Mouse (Mus musculus) neural tube, embryonic 15.5 days (tissue): ENCODE measurements around the gene Tstd3. TPM values are rescaled to one million over a fixed set of nuclear protein-coding genes. Genes with fewer than 3 reads are reported as not detected.
A peak's percentile ranks its signal among the peaks of the same experiment; 100 is the strongest.

Experiments used
- ATAC-seq: fragments of 200-750 bp; cut with Nextera tagmentation; 2 replicates; pipeline ENCODE4 v1.8.0; 2017; ENCODE audit warnings: mild to moderate bottlenecking, moderate TSS enrichment, moderate library complexity; ENCODE audit not compliant: low FRiP score
- H3K27ac ChIP-seq: fragments of 300-500 bp; sonication (generic); replicated peaks from 2 replicates; pipeline ENCODE4 v1.5.1; 2015; ENCODE audit warnings: mild to moderate bottlenecking, inconsistent platforms
- H3K27me3 ChIP-seq: fragments of 300-500 bp; sonication (generic); replicated peaks from 2 replicates; pipeline ENCODE4 v1.6.1; 2015; ENCODE audit warnings: inconsistent platforms
- H3K36me3 ChIP-seq: fragments of 300-500 bp; sonication (generic); 2 replicates; pipeline ENCODE4 v1.6.1; 2015; ENCODE audit warnings: inconsistent platforms
- H3K4me1 ChIP-seq: fragments of 300-500 bp; sonication (generic); 2 replicates; pipeline ENCODE4 v1.6.1; 2015; ENCODE audit warnings: inconsistent platforms
- H3K4me2 ChIP-seq: fragments of 300-500 bp; sonication (generic); 2 replicates; pipeline ENCODE4 v1.6.1; 2015; ENCODE audit warnings: inconsistent platforms, mild to moderate bottlenecking, moderate library complexity
- H3K4me3 ChIP-seq: fragments of 300-500 bp; sonication (generic); replicated peaks from 2 replicates; pipeline ENCODE4 v1.5.1; 2015; ENCODE audit warnings: mild to moderate bottlenecking, inconsistent platforms
- H3K9ac ChIP-seq: fragments of 300-500 bp; sonication (generic); replicated peaks from 2 replicates; pipeline ENCODE4 v1.6.1; 2015; ENCODE audit warnings: mild to moderate bottlenecking, inconsistent platforms
- H3K9me3 ChIP-seq: fragments of 300-500 bp; sonication (generic); replicated peaks from 2 replicates; pipeline ENCODE4 v1.6.1; 2016; ENCODE audit warnings: inconsistent platforms
- WGBS: fragments of 180-500 bp; shearing (Covaris S2); methylation state at CpG from one replicate; pipeline ENCODE4 v1.1.7; 2015; ENCODE audit warnings: mixed read lengths; 5-methylcytosine and 5-hydroxymethylcytosine counted together
- polyA plus RNA-seq: library from polyadenylated mRNA; unstranded; fragments of >200 nt; fragmentation: Nextera tagmentation; extraction: Ambion mirVana; gene quantifications from 2 replicates; pipeline ENCODE4 v1.2.1, GENCODE M21; 2015

The Tstd3 gene
- 23.8 and 24.5 TPM in 2 replicates for polyA plus RNA-seq

DNA sequence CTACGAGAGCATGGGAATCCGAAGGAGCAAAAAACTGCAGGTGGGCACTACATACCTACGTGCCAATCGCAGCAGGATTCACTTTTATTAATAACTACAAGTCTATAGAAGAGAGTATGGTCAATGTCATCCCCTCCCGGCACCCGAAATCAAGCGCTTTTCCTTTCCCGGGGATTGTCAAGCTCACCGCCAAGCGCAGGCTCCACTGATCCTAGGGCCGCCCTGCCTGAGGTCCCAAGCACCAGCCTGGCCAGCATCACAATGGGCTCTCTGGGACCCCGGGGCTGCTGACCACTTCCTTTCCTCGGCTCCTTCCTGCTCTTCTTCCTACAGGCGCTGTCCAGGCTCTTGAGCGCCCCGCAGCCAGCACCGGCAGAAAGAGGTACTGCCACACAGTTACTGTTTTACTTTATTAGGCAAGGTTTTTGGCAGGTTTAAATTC lies at the start of gene Tstd3, which contains the start of gene Usp45:
TSS of gene Tstd3 (minus strand) at position 350 of the 442 bp plus-strand sequence.
TSS of gene Usp45 (plus strand) at position 294 of the 442 bp plus-strand sequence.
- H3K36me3 ChIP-seq: no peaks in the 10 kb centered on the region
- H3K27ac ChIP-seq: peak within 1 kb of the TSS; percentile 65
- no peaks in the 10 kb centered on the region for H3K9me3 ChIP-seq
- peaks cover 4% of the 10 kb centered on the region; the same call in 1 of the 2 replicates for H3K4me1 ChIP-seq
- H3K4me3 ChIP-seq: peak within 1 kb of the TSS; percentile 52
- H3K4me2 ChIP-seq: peak within 1 kb of the TSS; percentile 69
- 1% methylated on average over 17 of the region's 17 CpGs for WGBS
- ATAC-seq: peak; percentile 96
- no peaks in the 10 kb centered on the region for H3K27me3 ChIP-seq
- peak within 1 kb of the TSS; percentile 52 for H3K9ac ChIP-seq

DNA sequence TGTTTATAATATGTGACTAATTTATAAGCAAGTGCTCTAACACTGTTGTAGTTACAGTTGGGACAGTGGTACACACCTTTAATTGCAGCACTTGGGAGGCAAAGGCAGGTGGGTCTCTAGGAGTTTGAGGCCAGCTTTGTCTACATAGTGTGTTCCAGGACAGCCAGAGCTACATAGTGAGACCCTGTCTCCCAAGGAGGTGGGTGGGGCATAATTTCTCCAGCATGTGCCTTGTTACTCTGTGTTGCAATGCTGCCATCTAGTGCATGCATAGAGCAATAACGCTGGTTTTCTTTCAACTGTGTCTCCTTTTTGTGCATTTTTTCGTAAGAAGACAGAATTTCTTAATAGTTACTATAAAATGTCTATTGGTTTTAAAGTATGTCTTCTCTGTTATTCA lies 47.0 kb upstream of the Tstd3 start:
- Histone ChIP-seq H3K36me3 (peaks cover 38% of the 10 kb centered on the region), H3K4me2 (no peak overlapping the region), H3K4me3 (no peak overlapping the region), H3K9ac (no peak overlapping the region), H3K27ac (no peak overlapping the region), H3K4me1 (no peaks in the 10 kb centered on the region), H3K9me3 (no peaks in the 10 kb centered on the region), H3K27me3 (no peaks in the 10 kb centered on the region)
- 33% methylated on average over 2 of the region's 2 CpGs for WGBS
- peak; percentile 86 for ATAC-seq

DNA sequence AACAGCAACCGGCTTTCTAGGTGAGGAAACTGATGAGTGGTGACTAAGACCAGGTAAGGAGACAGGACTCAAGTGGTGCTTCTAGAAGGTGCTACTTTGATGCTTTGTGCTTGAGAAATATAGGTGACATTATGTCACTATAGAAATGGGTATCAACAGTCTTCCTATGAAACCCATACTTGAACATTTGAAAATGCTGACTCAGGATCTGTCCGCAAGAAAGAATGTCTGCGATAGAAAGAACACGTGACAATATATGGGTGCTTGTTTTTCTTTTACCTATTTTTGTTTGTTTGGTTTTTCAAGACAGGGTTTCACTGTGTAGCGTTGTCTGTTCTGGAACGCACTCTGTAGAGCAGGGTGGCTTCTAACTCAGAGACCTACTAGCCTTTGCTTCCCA lies 45.6 kb upstream of the Tstd3 start:
- Histone ChIP-seq H3K4me1 (no peaks in the 10 kb centered on the region), H3K9me3 (no peaks in the 10 kb centered on the region), H3K4me2 (no peak overlapping the region), H3K27ac (no peak overlapping the region), H3K27me3 (no peaks in the 10 kb centered on the region), H3K9ac (no peak overlapping the region), H3K4me3 (no peak overlapping the region), H3K36me3 (peaks cover 32% of the 10 kb centered on the region)
- WGBS: 95% methylated on average over 6 of the region's 6 CpGs
- no peak for ATAC-seq

DNA sequence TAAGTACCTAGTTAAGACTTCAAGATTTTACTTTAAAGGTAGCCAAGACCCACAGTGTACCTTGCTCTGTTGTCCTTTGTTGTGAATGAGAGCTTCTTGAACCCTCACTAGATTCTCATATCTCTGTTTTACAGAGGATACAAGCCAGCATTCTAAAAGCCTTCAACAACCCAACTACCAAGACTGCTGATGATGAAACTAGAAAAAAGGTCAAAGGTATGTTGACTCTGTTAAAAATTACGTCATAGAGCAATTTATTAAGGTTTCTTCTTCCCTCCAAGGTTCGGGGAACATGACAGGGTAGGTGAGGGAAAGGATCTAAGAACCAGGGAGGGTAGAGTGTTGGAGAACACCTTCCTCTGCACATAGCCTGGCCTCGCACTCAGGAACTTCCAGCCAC lies 43.6 kb upstream of the Tstd3 start:
- H3K4me3 ChIP-seq: no peak overlapping the region
- no peak overlapping the region for H3K4me2 ChIP-seq
- H3K27me3 ChIP-seq: no peaks in the 10 kb centered on the region
- H3K9me3 ChIP-seq: no peaks in the 10 kb centered on the region
- no peaks in the 10 kb centered on the region for H3K4me1 ChIP-seq
- peaks cover 23% of the 10 kb centered on the region for H3K36me3 ChIP-seq
- H3K27ac ChIP-seq: no peak overlapping the region
- no peak overlapping the region for H3K9ac ChIP-seq
- ATAC-seq: no peak
- 96% methylated on average over 3 of the region's 3 CpGs for WGBS

DNA sequence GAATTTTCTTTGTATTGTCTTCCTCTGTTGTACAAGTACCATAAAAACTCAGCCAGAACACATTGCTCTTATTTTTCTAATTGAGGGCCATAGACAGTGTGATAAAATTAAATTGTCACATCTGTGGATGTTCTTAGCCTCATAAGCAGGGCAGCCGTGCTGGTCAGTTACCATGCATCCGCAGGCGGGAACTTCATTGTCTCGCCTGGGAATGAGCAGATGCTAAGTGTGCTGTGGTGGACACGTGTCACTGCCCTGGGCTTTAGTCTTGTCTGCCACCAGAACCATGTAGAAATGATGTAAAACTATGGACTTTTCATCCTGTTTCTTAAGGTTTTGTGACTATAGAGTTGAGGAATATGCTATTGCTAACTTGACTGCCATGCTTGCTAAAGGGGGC lies 40.2 kb upstream of the Tstd3 start:
- ATAC-seq: no peak

DNA sequence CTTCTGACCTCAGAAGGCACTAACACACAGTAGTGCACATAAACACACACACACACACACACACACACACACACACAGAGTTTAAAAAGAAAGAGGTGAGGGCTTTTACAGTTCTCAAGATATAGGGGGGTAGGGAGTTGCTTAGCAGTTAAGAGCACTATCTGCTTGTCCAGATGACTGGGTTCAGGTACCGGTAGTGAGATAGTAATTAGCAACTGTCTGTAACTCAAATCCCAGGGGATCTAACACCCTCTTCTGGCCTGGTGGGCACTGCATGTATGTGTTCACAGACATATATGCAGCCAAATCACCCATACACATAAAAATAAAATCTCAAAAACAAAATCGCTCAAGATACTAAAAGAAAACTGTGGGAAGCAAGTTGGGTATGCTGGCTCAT lies 34.6 kb upstream of the Tstd3 start:
- no peak overlapping the region for H3K4me2 ChIP-seq
- no peaks in the 10 kb centered on the region for H3K4me1 ChIP-seq
- ATAC-seq: no peak
- no peak overlapping the region for H3K27ac ChIP-seq
- WGBS: 90% methylated on average over 2 of the region's 2 CpGs
- H3K36me3 ChIP-seq: peaks cover 44% of the 10 kb centered on the region
- H3K9me3 ChIP-seq: no peaks in the 10 kb centered on the region
- no peak overlapping the region for H3K4me3 ChIP-seq
- no peak overlapping the region for H3K9ac ChIP-seq
- H3K27me3 ChIP-seq: no peaks in the 10 kb centered on the region

More for the DNA sequence above, 40.2 kb upstream of the Tstd3 start:
- Histone ChIP-seq H3K4me1 (no peaks in the 10 kb centered on the region), H3K4me3 (no peak overlapping the region), H3K27ac (no peak overlapping the region), H3K36me3 (peaks cover 30% of the 10 kb centered on the region), H3K9ac (no peak overlapping the region), H3K9me3 (no peaks in the 10 kb centered on the region), H3K4me2 (no peak overlapping the region), H3K27me3 (no peaks in the 10 kb centered on the region)
- 37% methylated on average over 5 of the region's 5 CpGs for WGBS

DNA sequence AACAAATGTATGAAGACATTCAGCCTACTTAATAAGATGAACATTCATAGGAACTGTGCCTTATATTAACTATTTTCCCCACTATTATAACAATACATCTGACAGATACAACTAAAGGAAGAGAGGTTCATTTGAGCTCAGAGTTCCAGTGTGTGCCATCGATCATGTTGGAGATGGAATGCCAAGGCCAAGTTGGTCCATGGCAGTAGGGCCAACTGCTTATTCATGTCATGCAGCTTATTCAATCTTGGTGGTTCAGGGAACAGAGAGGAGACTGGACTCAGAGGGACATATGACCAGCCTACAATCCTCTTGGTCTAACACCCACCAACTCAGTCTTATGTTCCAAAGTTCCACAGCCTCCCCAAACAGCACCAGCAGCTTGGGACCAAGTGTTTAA lies 34.0 kb upstream of the Tstd3 start:
- Histone ChIP-seq H3K27ac (no peak overlapping the region), H3K9me3 (no peaks in the 10 kb centered on the region), H3K4me1 (no peaks in the 10 kb centered on the region), H3K9ac (no peak overlapping the region), H3K36me3 (peaks cover 43% of the 10 kb centered on the region), H3K4me3 (no peak overlapping the region), H3K27me3 (no peaks in the 10 kb centered on the region), H3K4me2 (no peak overlapping the region)
- no peak for ATAC-seq
- 93% methylated on average over 1 of the region's 1 CpGs for WGBS

DNA sequence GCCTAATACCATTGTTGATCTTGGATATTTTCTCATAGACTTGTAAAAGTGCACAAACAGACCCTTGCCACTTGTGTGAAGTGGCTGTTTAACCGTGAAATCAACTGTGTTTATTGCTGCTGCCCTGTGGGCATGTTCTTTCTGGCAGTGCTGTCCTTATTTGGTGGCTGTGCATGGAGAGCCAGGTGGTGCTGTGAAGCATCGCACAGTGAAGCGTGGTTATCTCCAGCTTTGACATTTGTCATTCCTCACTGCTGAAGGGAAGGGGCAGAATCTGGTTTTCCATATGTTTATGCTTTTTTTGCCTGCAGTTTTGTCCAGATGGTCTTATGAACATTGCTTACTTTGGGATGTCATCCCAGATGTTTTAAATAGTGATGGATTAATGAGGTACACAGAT lies 26.6 kb upstream of the Tstd3 start:
- ATAC-seq: peak; percentile 55; the same call in 1 of the 2 replicates
- peaks cover 17% of the 10 kb centered on the region for H3K36me3 ChIP-seq
- WGBS: 30% methylated on average over 3 of the region's 3 CpGs
- no peak overlapping the region for H3K27ac ChIP-seq
- H3K4me1 ChIP-seq: no peaks in the 10 kb centered on the region
- no peak overlapping the region for H3K4me2 ChIP-seq
- no peaks in the 10 kb centered on the region for H3K27me3 ChIP-seq
- no peaks in the 10 kb centered on the region for H3K9me3 ChIP-seq
- no peak overlapping the region for H3K4me3 ChIP-seq
- H3K9ac ChIP-seq: no peak overlapping the region

DNA sequence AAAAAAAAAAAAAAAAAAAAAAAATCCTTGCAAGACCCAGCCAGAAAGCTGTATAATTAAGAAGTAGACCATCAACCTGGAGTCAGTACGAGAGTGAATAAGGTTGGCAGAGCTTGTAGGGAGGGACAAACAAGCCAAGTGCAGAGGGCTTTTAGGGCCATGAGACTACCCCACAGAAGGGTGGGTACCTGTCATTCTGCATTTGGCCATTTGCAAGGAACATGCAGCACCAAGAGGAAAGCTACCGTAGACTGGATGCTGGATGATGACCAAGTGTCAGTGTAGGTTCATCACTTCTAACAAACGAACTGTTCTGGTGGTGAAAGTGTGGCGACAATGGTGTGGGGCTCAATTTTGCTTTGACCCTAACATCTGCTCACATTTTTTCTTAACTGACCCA lies 22.8 kb upstream of the Tstd3 start:
- no peak overlapping the region for H3K4me2 ChIP-seq
- no peak overlapping the region for H3K27ac ChIP-seq
- no peak overlapping the region for H3K9ac ChIP-seq
- H3K36me3 ChIP-seq: peaks cover 27% of the 10 kb centered on the region
- no peak overlapping the region for H3K4me3 ChIP-seq
- 90% methylated on average over 4 of the region's 4 CpGs for WGBS
- no peak for ATAC-seq
- H3K27me3 ChIP-seq: no peaks in the 10 kb centered on the region
- no peaks in the 10 kb centered on the region for H3K4me1 ChIP-seq
- H3K9me3 ChIP-seq: no peaks in the 10 kb centered on the region

DNA sequence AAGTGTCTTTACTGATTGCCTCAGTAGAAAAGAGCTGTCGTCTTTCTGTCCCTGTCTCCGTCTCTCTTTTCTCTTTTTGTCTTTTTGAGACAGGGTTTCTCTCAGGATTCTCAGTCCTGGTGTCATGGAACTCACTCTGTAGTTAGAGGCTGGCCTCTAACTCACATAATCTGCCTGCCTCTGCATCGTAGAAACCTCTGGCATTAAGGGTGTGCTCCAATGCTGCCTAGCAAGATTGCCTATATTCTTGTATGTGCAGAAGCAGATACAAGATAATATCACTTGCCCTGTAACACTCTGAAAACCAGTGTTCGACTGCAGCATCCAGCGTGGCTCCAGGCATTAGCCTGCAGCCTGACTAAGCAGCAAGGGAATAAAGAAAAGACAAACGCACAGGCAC lies 21.9 kb upstream of the Tstd3 start:
- Histone ChIP-seq H3K9me3 (no peaks in the 10 kb centered on the region), H3K9ac (no peak overlapping the region), H3K4me1 (no peaks in the 10 kb centered on the region), H3K4me3 (no peak overlapping the region), H3K36me3 (peaks cover 37% of the 10 kb centered on the region), H3K4me2 (no peak overlapping the region), H3K27ac (no peak overlapping the region), H3K27me3 (no peaks in the 10 kb centered on the region)
- ATAC-seq: no peak
- WGBS: 91% methylated on average over 6 of the region's 6 CpGs

DNA sequence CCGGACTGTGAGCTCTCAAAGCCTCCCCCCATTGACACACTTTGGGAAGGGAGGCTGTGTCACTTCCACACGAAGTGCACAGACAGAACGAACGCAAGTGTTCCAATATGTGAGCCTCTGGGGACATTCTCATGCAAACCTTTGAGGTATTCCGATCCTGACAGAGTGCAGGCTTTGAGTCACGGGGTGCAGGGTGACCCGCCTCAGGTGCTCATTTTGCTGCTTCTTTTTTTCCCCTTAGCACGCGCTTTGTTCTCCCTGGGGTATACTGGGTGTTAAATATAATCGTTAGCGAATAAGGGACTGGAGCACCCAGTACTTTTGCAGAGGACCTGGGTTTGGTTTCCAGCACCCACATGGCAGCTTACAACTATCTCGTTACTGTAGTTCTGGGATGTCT lies 19.3 kb upstream of the Tstd3 start:
- H3K27me3 ChIP-seq: no peaks in the 10 kb centered on the region
- ATAC-seq: no peak
- H3K36me3 ChIP-seq: peaks cover 48% of the 10 kb centered on the region
- H3K4me3 ChIP-seq: no peak overlapping the region
- H3K9me3 ChIP-seq: no peaks in the 10 kb centered on the region
- no peak overlapping the region for H3K9ac ChIP-seq
- no peaks in the 10 kb centered on the region for H3K4me1 ChIP-seq
- no peak overlapping the region for H3K4me2 ChIP-seq
- WGBS: 96% methylated on average over 12 of the region's 12 CpGs
- H3K27ac ChIP-seq: no peak overlapping the region

DNA sequence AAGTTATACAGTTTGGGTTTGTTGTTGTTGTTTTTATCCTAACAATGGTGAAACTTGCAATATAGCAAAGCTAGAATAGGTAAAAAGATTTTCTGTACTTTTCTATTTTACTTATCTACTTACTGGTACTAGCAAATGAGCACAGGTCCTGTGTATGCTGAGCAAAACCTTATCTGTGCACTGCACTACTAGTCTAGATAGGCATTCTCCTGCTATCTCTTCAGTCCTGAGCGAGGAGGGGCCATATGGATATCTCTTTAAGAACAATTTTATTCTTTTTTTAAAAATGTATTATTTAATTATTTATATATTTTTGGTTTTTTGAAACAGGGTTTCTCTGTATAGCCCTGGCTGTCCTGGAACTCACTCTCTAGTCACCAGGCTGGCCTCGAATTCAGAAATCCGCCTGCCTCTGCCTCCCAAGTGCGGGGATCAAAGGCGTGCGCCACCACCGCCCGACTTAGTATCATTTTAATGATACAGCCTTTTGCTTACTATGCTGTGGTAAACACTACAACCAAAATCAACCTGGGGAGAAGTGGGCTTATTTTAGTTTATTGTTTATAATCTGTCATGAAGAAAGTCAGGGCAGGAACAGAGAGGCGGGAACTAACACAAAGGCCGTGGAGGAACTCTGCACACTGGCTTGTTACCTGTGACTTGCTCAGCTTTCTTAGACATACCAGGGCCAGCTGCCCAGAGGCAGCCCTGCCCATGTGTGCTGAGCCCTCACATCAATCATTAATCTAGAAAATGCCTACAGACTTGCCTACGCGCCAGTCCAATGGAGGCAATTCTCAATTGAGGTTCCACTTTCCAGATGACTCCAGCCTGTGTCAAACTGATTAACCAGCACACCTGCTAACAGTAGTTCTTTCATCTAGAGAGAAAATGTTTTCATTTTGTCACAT lies 14.1 kb upstream of the Tstd3 start:
- H3K4me2 ChIP-seq: no peak overlapping the region
- H3K9ac ChIP-seq: no peak overlapping the region
- 98% methylated on average over 12 of the region's 12 CpGs for WGBS

More for the DNA sequence above, 14.1 kb upstream of the Tstd3 start:
- no peaks in the 10 kb centered on the region for H3K9me3 ChIP-seq
- H3K4me1 ChIP-seq: peaks cover 9% of the 10 kb centered on the region
- no peak for ATAC-seq
- no peak overlapping the region for H3K27ac ChIP-seq
- H3K27me3 ChIP-seq: no peaks in the 10 kb centered on the region
- peaks cover 39% of the 10 kb centered on the region for H3K36me3 ChIP-seq
- no peak overlapping the region for H3K4me3 ChIP-seq
